Mouse (Mus musculus): ENCODE measurements around the gene Rps15a. TPM values are rescaled to one million over a fixed set of nuclear protein-coding genes. Genes with fewer than 3 reads are reported as not detected.

Gene Rps15a
- polyA plus RNA-seq, 1 experiment from 2014 or later: 414 TPM

- no peak overlapping the region for H3K4me2 ChIP-seq (ENCODE audit: low read length)
- no peak overlapping the region for H3K27ac ChIP-seq (ENCODE audit: low read length)
- no peaks in the 10 kb centered on the region for H3K9me3 ChIP-seq (ENCODE audit: control insufficient read depth, low read length)
- H3K36me3 ChIP-seq (ENCODE audit: control insufficient read depth, insufficient read depth): peaks cover 23% of the 10 kb centered on the region
- ATAC-seq: peak; percentile 27
- no peaks in the 10 kb centered on the region for H3K27me3 ChIP-seq (replicated peaks; ENCODE audit: control insufficient read depth, insufficient read depth, low read length)
- 39% methylated on average over 5 of the region's 5 CpGs for WGBS
- no peak overlapping the region for H3K9ac ChIP-seq (replicated peaks; ENCODE audit: low read depth, low read length)
- H3K4me1 ChIP-seq (replicated peaks; ENCODE audit: control insufficient read depth, insufficient read depth, low read length): no peaks in the 10 kb centered on the region
- no peak overlapping the region for H3K4me3 ChIP-seq (replicated peaks; ENCODE audit: low read length)
Measured at GRCm38 (mm10) chr7:118103462-118104379, 12.3 kb downstream of the Rps15a start.

- 40% methylated on average over 4 of the region's 4 CpGs for WGBS
- no peaks in the 10 kb centered on the region for H3K4me1 ChIP-seq (replicated peaks; ENCODE audit: control insufficient read depth, insufficient read depth, low read length)
- no peaks in the 10 kb centered on the region for H3K27me3 ChIP-seq (replicated peaks; ENCODE audit: control insufficient read depth, insufficient read depth, low read length)
- no peaks in the 10 kb centered on the region for H3K9me3 ChIP-seq (ENCODE audit: control insufficient read depth, low read length)
- peak; percentile 44 for ATAC-seq
- H3K9ac ChIP-seq (replicated peaks; ENCODE audit: low read depth, low read length): no peak overlapping the region
- peaks cover 17% of the 10 kb centered on the region for H3K36me3 ChIP-seq (ENCODE audit: control insufficient read depth, insufficient read depth)
- no peak overlapping the region for H3K4me2 ChIP-seq (ENCODE audit: low read length)
- no peak overlapping the region for H3K27ac ChIP-seq (ENCODE audit: low read length)
- no peak overlapping the region for H3K4me3 ChIP-seq (replicated peaks; ENCODE audit: low read length)
Measured at GRCm38 (mm10) chr7:118102678-118103461, 13.1 kb downstream of the Rps15a start.

- WGBS: 40% methylated on average over 4 of the region's 4 CpGs
- no peak overlapping the region for H3K9ac ChIP-seq (replicated peaks; ENCODE audit: low read depth, low read length)
- no peak overlapping the region for H3K27ac ChIP-seq (ENCODE audit: low read length)
- peak; percentile 49 for ATAC-seq
- H3K9me3 ChIP-seq (ENCODE audit: control insufficient read depth, low read length): no peaks in the 10 kb centered on the region
- H3K4me2 ChIP-seq (ENCODE audit: low read length): no peak overlapping the region
- no peaks in the 10 kb centered on the region for H3K27me3 ChIP-seq (replicated peaks; ENCODE audit: control insufficient read depth, insufficient read depth, low read length)
- peaks cover 11% of the 10 kb centered on the region for H3K36me3 ChIP-seq (ENCODE audit: control insufficient read depth, insufficient read depth)
- H3K4me3 ChIP-seq (replicated peaks; ENCODE audit: low read length): no peak overlapping the region
- no peaks in the 10 kb centered on the region for H3K4me1 ChIP-seq (replicated peaks; ENCODE audit: control insufficient read depth, insufficient read depth, low read length)
Measured at GRCm38 (mm10) chr7:118102231-118102630, 13.8 kb downstream of the Rps15a start.

DNA sequence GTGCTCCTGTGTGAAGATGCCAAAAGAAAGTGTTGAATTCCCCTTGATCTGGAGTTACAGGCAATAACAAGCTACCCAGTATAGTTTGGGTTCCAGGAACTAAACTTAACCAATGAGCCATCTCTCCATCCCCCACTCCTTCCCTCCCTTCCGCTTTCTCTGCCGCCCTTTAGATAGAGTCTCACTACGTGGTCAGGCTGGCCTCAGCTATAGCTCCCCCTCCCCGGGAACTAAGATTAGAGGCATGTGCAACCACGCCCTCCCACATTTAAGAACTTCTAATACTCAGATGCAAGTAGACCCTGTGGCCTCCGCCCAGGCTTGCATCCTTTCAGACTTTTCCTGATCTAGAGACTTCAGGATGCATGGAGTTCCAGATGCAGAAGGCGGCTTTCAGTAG is 18.4 kb downstream of the Rps15a start:
- Histone ChIP-seq H3K27ac (ENCODE audit: low read length) (no peak overlapping the region), H3K4me2 (ENCODE audit: low read length) (no peak overlapping the region), H3K9ac (replicated peaks; ENCODE audit: low read depth, low read length) (no peak overlapping the region), H3K36me3 (ENCODE audit: control insufficient read depth, insufficient read depth) (no peaks in the 10 kb centered on the region), H3K4me1 (replicated peaks; ENCODE audit: control insufficient read depth, insufficient read depth, low read length) (no peaks in the 10 kb centered on the region), H3K9me3 (ENCODE audit: control insufficient read depth, low read length) (no peaks in the 10 kb centered on the region), H3K4me3 (replicated peaks; ENCODE audit: low read length) (no peak overlapping the region), H3K27me3 (replicated peaks; ENCODE audit: control insufficient read depth, insufficient read depth, low read length) (no peaks in the 10 kb centered on the region)
- 78% methylated on average over 7 of the region's 7 CpGs for WGBS
- no peak for ATAC-seq

DNA sequence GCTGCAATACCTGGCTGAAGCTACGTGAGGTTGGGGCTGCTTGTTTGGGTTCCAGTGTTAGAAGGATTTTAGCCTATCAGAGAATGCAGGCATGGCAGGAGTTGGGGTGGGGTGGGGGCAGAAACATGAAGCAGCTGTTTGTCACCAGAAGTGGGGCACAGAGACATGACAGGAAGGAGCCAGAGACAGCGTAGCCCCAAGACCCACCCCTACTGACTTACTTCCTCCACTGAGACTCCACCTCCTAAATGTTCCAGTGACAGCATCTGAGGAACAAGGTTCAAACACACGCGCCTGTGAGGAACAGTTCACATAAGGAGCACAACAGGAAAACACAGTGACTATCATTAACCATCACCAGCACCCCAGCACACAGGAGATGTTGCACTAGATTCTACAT is 36.0 kb downstream of the Rps15a start:
- 92% methylated on average over 4 of the region's 4 CpGs for WGBS

GRCm38 (mm10) chr7:118079097-118079496 is 36.9 kb downstream of the Rps15a start:
- no peak overlapping the region for H3K9ac ChIP-seq (replicated peaks; ENCODE audit: low read depth, low read length)
- WGBS: 95% methylated on average over 5 of the region's 5 CpGs
- no peaks in the 10 kb centered on the region for H3K27me3 ChIP-seq (replicated peaks; ENCODE audit: control insufficient read depth, insufficient read depth, low read length)
- H3K4me2 ChIP-seq (ENCODE audit: low read length): no peak overlapping the region
- no peaks in the 10 kb centered on the region for H3K9me3 ChIP-seq (ENCODE audit: control insufficient read depth, low read length)
- H3K4me3 ChIP-seq (replicated peaks; ENCODE audit: low read length): no peak overlapping the region
- H3K27ac ChIP-seq (ENCODE audit: low read length): no peak overlapping the region
- H3K4me1 ChIP-seq (replicated peaks; ENCODE audit: control insufficient read depth, insufficient read depth, low read length): no peaks in the 10 kb centered on the region
- ATAC-seq: no peak
- no peaks in the 10 kb centered on the region for H3K36me3 ChIP-seq (ENCODE audit: control insufficient read depth, insufficient read depth)

More for the DNA sequence above, 36.0 kb downstream of the Rps15a start:
- no peak for ATAC-seq
- Histone ChIP-seq H3K4me1 (replicated peaks; ENCODE audit: control insufficient read depth, insufficient read depth, low read length) (no peaks in the 10 kb centered on the region), H3K4me3 (replicated peaks; ENCODE audit: low read length) (no peak overlapping the region), H3K4me2 (ENCODE audit: low read length) (no peak overlapping the region), H3K27me3 (replicated peaks; ENCODE audit: control insufficient read depth, insufficient read depth, low read length) (no peaks in the 10 kb centered on the region), H3K9me3 (ENCODE audit: control insufficient read depth, low read length) (no peaks in the 10 kb centered on the region), H3K9ac (replicated peaks; ENCODE audit: low read depth, low read length) (no peak overlapping the region), H3K36me3 (ENCODE audit: control insufficient read depth, insufficient read depth) (no peaks in the 10 kb centered on the region), H3K27ac (ENCODE audit: low read length) (no peak overlapping the region)

DNA sequence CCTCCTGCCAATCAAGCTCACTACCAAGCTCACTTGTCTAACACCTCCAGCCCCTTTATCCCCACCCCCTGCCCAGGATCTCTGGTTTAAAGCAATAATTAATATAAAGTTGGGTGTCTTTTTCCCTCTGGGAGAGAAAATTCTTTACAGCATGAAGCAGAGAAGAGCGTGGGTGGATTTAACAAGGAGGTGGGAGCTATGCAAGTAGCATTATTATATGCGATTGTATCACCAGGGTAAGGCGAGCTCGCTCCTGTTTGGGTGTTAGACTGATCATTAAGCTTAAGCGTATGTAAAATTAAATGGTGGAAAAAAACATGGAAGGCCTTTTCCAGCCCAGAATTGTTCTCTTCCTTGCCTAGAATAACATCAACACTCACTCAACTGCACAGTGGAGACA is 48.7 kb downstream of the Rps15a start:
- WGBS: 92% methylated on average over 5 of the region's 5 CpGs

DNA sequence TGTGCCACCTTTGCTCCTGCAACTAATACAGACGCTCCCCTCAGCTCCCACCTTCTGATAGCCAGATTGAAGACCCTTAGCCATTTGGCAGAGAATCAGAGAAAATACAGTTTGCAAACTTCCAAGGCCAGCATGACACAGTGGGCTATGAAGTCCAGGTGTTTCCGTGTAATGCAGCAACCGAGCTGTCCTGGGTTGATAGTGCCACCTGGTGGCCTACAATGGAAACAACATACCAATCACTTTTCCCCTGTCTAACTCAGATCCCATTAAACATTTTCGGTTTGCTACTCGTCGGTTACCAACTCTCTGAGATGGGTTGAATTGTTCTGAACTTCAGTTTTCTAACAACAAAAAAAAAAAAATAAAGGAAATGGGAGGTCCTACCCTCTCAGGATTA is 59.7 kb downstream of the Rps15a start:
- H3K36me3 ChIP-seq (ENCODE audit: control insufficient read depth, insufficient read depth): no peaks in the 10 kb centered on the region
- no peak for ATAC-seq
- no peaks in the 10 kb centered on the region for H3K4me1 ChIP-seq (replicated peaks; ENCODE audit: control insufficient read depth, insufficient read depth, low read length)
- no peak overlapping the region for H3K4me2 ChIP-seq (ENCODE audit: low read length)
- WGBS: 84% methylated on average over 6 of the region's 6 CpGs
- peaks cover 7% of the 10 kb centered on the region for H3K9me3 ChIP-seq (ENCODE audit: control insufficient read depth, low read length)
- H3K4me3 ChIP-seq (replicated peaks; ENCODE audit: low read length): no peak overlapping the region
- no peaks in the 10 kb centered on the region for H3K27me3 ChIP-seq (replicated peaks; ENCODE audit: control insufficient read depth, insufficient read depth, low read length)
- no peak overlapping the region for H3K9ac ChIP-seq (replicated peaks; ENCODE audit: low read depth, low read length)
- no peak overlapping the region for H3K27ac ChIP-seq (ENCODE audit: low read length)

More for the DNA sequence above, 48.7 kb downstream of the Rps15a start:
- no peak overlapping the region for H3K4me2 ChIP-seq (ENCODE audit: low read length)
- no peaks in the 10 kb centered on the region for H3K9me3 ChIP-seq (ENCODE audit: control insufficient read depth, low read length)
- no peak for ATAC-seq
- H3K4me3 ChIP-seq (replicated peaks; ENCODE audit: low read length): no peak overlapping the region
- H3K9ac ChIP-seq (replicated peaks; ENCODE audit: low read depth, low read length): no peak overlapping the region
- no peaks in the 10 kb centered on the region for H3K36me3 ChIP-seq (ENCODE audit: control insufficient read depth, insufficient read depth)
- H3K27me3 ChIP-seq (replicated peaks; ENCODE audit: control insufficient read depth, insufficient read depth, low read length): no peaks in the 10 kb centered on the region
- H3K27ac ChIP-seq (ENCODE audit: low read length): no peak overlapping the region
- no peaks in the 10 kb centered on the region for H3K4me1 ChIP-seq (replicated peaks; ENCODE audit: control insufficient read depth, insufficient read depth, low read length)
